In genomic region chr3:84732516-84732915, GRCm38 (mm10) we compare ENCODE assay signal across 9 mouse cellular contexts.
DNase-seq lines count a peak whose midpoint lies in the region; ATAC-seq and TF ChIP-seq lines count a peak whose summit lies in the region.
"Had no signal": no experiment of that assay in that cellular context is flagged by ENCODE, and none has a peak within 500 bp of the region (broad histone marks: within the 10 kb centered on the region; RNA-seq: fewer than 3 reads in every experiment).

No protein-coding gene starts in this region.

- ATAC-seq in heart, postnatal 0 days (ENCODE audit: insufficient read depth, low read depth) = no peak
- ATAC-seq in embryonic facial prominence, embryonic 14.5 days (ENCODE audit: low read depth) = no peak
- 0 out of 2 replicates have a peak, but pooled peaks have one; percentile 19 for ATAC-seq in hindbrain, embryonic 16.5 days
- ATAC-seq in midbrain, embryonic 13.5 days = peak; percentile 12; the same call in 1 of the 2 replicates

- H3K9ac ChIP-seq in heart, postnatal 0 days (replicated peaks; ENCODE audit: low read depth, low read length) = no peak overlapping the region
- H3K9ac ChIP-seq in embryonic facial prominence, embryonic 14.5 days (ENCODE audit: low read depth, low read length) = no peak overlapping the region
- peak overlapping the region; percentile 45; the same call in 1 of the 2 replicates for H3K9ac ChIP-seq in hindbrain, embryonic 16.5 days (ENCODE audit: low read depth, low read length)
- no peak overlapping the region for H3K9ac ChIP-seq in midbrain, embryonic 13.5 days (replicated peaks)

- no peak for TF ChIP-seq EP300 in heart, postnatal 0 days (IDR thresholded peaks at IDR 0.05; ENCODE audit: low read depth)

- DNase-seq in heart, postnatal 0 days (ENCODE audit: low spot score) = no peak
- DNase-seq in heart, adult 9 months (ENCODE audit: low spot score in 2 of 2) = no peak
- DNase-seq in embryonic facial prominence, embryonic 14.5 days (ENCODE audit: low spot score) = no peak
- DNase-seq in gastrocnemius, postnatal 14 days = no peak
- DNase-seq in adrenal gland, adult 2 months = no peak
- no peak for DNase-seq in ovary, adult 18-20 months (ENCODE audit: low spot score)
- DNase-seq: kidney, postnatal 10 days had no signal

- no peaks in the 10 kb centered on the region for H3K4me1 ChIP-seq in heart, postnatal 0 days (ENCODE audit: control insufficient read depth, insufficient read depth)
- peaks cover 5% of the 10 kb centered on the region; the same call in 1 of the 2 replicates for H3K4me1 ChIP-seq in embryonic facial prominence, embryonic 14.5 days (ENCODE audit: control insufficient read depth, insufficient read depth, low read length)
- peaks cover 27% of the 10 kb centered on the region for H3K4me1 ChIP-seq in hindbrain, embryonic 16.5 days (ENCODE audit: control insufficient read depth, insufficient read depth, low read depth, low read length)
- H3K4me1 ChIP-seq in midbrain, embryonic 13.5 days (replicated peaks) = peaks cover 43% of the 10 kb centered on the region

- intact Hi-C loops in gastrocnemius, postnatal 14 days (cut with DNase I; ENCODE audit: low total_unique reads) = no loop called here

- H3K4me2 ChIP-seq in heart, postnatal 0 days (ENCODE audit: low read depth, low read length) = peak overlapping the region; percentile 63
- peak overlapping the region; percentile 56 for H3K4me2 ChIP-seq in embryonic facial prominence, embryonic 14.5 days (ENCODE audit: low read depth, low read length)
- peak overlapping the region; percentile 58 for H3K4me2 ChIP-seq in hindbrain, embryonic 16.5 days (ENCODE audit: low read length)
- H3K4me2 ChIP-seq in midbrain, embryonic 13.5 days (replicated peaks) = peak overlapping the region; percentile 52

- peaks cover 9% of the 10 kb centered on the region; the same call in 1 of the 2 replicates for H3K27me3 ChIP-seq in heart, postnatal 0 days (ENCODE audit: control insufficient read depth, insufficient read depth, low read length)
- H3K27me3 ChIP-seq in embryonic facial prominence, embryonic 14.5 days (replicated peaks; ENCODE audit: control insufficient read depth, insufficient read depth, low read length) = no peaks in the 10 kb centered on the region; the same call in 1 of the 2 replicates
- no peaks in the 10 kb centered on the region for H3K27me3 ChIP-seq in hindbrain, embryonic 16.5 days (replicated peaks; ENCODE audit: control insufficient read depth, insufficient read depth, low read length)
- H3K27me3 ChIP-seq in midbrain, embryonic 13.5 days = peaks cover 74% of the 10 kb centered on the region

- H3K27ac ChIP-seq in heart, postnatal 0 days (ENCODE audit: low read depth) = no peak overlapping the region
- H3K27ac ChIP-seq in embryonic facial prominence, embryonic 14.5 days (replicated peaks; ENCODE audit: low read depth, low read length) = no peak overlapping the region
- peak overlapping the region; percentile 78 for H3K27ac ChIP-seq in hindbrain, embryonic 16.5 days (ENCODE audit: low read depth, low read length)
- peak overlapping the region; percentile 82 for H3K27ac ChIP-seq in midbrain, embryonic 13.5 days

- no peaks in the 10 kb centered on the region for H3K9me3 ChIP-seq in heart, postnatal 0 days (replicated peaks; ENCODE audit: control insufficient read depth, low read length)
- no peaks in the 10 kb centered on the region for H3K9me3 ChIP-seq in embryonic facial prominence, embryonic 14.5 days (ENCODE audit: control insufficient read depth, low read length)
- no peaks in the 10 kb centered on the region for H3K9me3 ChIP-seq in hindbrain, embryonic 16.5 days (ENCODE audit: control insufficient read depth, low read length)
- no peaks in the 10 kb centered on the region for H3K9me3 ChIP-seq in midbrain, embryonic 13.5 days

- WGBS in heart, postnatal 0 days = 27% methylated on average over 6 of the region's 6 CpGs
- 13% methylated on average over 6 of the region's 6 CpGs for WGBS in embryonic facial prominence, embryonic 14.5 days
- WGBS in hindbrain, embryonic 16.5 days = 9% methylated on average over 6 of the region's 6 CpGs
- WGBS in midbrain, embryonic 13.5 days = 3% methylated on average over 6 of the region's 6 CpGs

- H3K4me3 ChIP-seq in heart, postnatal 0 days (ENCODE audit: low read depth, low read length) = peak overlapping the region; percentile 37
- H3K4me3 ChIP-seq in embryonic facial prominence, embryonic 14.5 days (ENCODE audit: low read depth, low read length) = peak overlapping the region; percentile 22
- H3K4me3 ChIP-seq in hindbrain, embryonic 16.5 days (ENCODE audit: low read length) = peak overlapping the region; percentile 27
- H3K4me3 ChIP-seq in midbrain, embryonic 13.5 days (replicated peaks) = peak overlapping the region; percentile 23

- no peaks in the 10 kb centered on the region for H3K36me3 ChIP-seq in heart, postnatal 0 days (replicated peaks; ENCODE audit: control insufficient read depth, insufficient read depth, low read length)
- no peaks in the 10 kb centered on the region for H3K36me3 ChIP-seq in embryonic facial prominence, embryonic 14.5 days (ENCODE audit: control insufficient read depth, insufficient read depth, low read length)
- no peaks in the 10 kb centered on the region for H3K36me3 ChIP-seq in hindbrain, embryonic 16.5 days (ENCODE audit: control insufficient read depth, insufficient read depth, low read length)
- H3K36me3 ChIP-seq in midbrain, embryonic 13.5 days = no peaks in the 10 kb centered on the region

- TF ChIP-seq CTCF in heart, postnatal 0 days (IDR thresholded peaks at IDR 0.05; ENCODE audit: low read depth) = no peak

Comparison
In these comparisons a context has a peak if more than half of its experiments do, and no peak if none do; other contexts are left out.
1. ATAC-seq: peak in hindbrain, embryonic 16.5 days (single experiment) and midbrain, embryonic 13.5 days (single experiment); none in heart, postnatal 0 days (single experiment) and embryonic facial prominence, embryonic 14.5 days (single experiment).
2. H3K27ac ChIP-seq: peak in hindbrain, embryonic 16.5 days (single experiment) and midbrain, embryonic 13.5 days (single experiment); none in heart, postnatal 0 days (single experiment) and embryonic facial prominence, embryonic 14.5 days (single experiment).
3. Peak in every context shown above with its lines, with median percentiles within 50 percentile points of each other: H3K4me2 ChIP-seq and H3K4me3 ChIP-seq.